Mouse (Mus musculus) ovary, postnatal 10 days (tissue): ENCODE data around the gene Tpcn1.

ENCODE experiments used
- DNase-seq: peaks from one replicate; pipeline ENCODE4 v3.0.0; 2022; ENCODE audit warnings: low spot score

The Tpcn1 gene

GRCm38 (mm10) chr5:120609246-120609775, 20.8 kb upstream of the Tpcn1 start:
- no peak for DNase-seq

- no peak for DNase-seq
Observed at GRCm38 (mm10) chr5:120607335-120607734, 18.9 kb upstream of the Tpcn1 start.

GRCm38 (mm10) chr5:120606590-120607200, 18.2 kb upstream of the Tpcn1 start:
- DNase-seq, result no peak

DNA sequence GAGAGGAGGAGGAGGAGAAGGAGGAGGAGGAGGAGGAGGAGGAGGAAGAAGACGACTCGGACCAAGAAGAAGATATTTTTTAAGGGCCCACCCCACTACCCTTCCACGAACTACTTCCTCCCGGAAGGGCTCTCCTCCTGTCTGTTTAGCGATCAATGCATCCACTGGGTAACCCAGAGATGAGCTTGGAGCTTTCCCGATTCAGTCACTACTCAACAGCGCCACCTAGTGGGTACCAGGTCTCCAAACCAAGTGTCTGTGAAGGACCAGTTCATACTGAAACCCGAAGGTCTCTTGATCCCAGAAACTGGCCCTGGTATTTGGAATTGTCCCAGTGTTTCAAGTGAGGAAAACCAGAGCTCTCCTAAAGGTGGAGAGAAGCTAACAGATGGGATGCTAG, 17.2 kb upstream of the Tpcn1 start:
- DNase-seq, result peak; percentile 76

DNA sequence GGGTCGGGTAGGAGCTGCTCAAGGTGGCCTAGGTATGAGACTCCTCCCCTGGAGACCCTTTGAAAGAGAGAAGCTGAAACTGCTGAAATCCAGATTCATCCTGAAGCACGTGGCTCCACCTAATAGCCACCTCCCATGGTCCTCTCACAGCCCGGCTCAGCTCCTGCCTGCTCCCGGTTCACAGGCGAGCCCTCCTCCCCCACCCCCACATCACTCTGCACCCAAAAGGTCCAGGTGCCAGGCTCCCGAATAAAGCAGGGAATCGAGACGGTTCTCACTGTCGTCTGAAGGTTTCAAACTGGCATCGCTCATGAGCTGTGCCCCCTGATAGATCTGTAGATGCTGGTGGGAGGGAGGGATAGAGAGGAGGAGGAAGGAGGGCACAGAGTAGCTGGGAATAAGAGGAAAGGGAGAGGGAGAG, 16.8 kb upstream of the Tpcn1 start:
- no peak for DNase-seq

GRCm38 (mm10) chr5:120604839-120605238, 16.4 kb upstream of the Tpcn1 start:
- DNase-seq, result peak; percentile 59

GRCm38 (mm10) chr5:120603515-120603914, 15.0 kb upstream of the Tpcn1 start:
- DNase-seq, result no peak

DNA sequence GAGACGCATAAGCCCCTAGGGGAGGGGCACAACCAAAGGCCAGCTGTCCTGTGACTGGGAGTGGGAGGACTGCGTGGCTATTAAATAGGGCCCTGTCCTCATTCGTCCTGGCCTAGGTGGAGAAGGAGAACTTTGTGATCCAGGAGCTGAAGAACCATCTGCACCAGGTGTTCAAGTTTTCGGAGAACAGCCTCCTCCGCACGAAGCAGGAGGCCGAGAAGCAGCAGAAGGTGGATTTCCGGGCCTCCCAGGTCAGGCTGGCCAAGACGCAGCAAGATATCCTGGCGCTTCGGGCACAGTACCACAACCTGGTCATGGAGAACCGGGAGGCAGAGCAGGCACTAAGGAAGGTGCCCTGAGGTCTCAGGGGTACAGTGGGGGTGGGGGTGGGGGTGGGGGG, 13.7 kb upstream of the Tpcn1 start:
- DNase-seq, result no peak

- DNase-seq, result no peak
Observed at GRCm38 (mm10) chr5:120600946-120601668, 12.6 kb upstream of the Tpcn1 start.

DNA sequence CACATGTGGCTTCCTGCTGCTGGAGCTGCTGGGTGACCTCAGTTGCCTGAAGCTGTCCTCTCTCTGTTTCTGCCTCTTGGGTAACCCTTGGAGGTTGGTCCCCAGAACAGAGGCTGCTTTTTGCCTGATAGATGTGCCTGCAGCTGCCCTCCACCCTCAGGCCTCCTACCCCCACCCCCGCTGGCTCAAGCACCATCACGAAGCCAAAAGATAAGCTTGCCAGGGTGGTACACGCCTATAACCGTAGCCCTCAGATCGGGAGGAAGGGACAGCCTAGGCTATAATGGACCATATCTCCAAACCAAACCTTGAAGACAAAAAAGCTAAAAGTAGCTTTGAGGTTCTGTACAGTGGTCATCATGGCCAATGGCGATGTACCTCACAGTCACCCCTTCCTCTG, 11.2 kb upstream of the Tpcn1 start:
- DNase-seq, result no peak

DNA sequence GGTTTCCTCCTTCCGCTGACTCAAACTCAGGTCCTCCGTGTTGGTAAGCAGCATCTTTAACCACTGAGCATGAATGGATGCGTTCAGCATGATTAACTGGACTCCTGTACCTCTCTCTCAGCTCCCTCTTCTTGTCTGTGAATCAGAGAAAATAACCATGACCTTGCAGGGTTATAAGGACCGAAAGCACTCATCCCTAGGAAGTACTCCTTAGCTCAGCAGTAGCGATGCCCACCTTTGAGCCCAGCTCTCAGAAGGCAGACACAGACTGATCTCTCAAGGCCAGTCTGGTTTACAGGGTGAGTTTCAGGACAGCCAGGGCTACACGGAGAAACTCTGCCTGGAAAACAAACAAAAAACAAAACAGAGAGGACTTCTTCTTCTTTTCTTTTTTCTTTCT, 6.0 kb upstream of the Tpcn1 start:
- DNase-seq, result no peak

- DNase-seq, result no peak
Observed at GRCm38 (mm10) chr5:120592141-120592540, 3.7 kb upstream of the Tpcn1 start.

GRCm38 (mm10) chr5:120590356-120591010, 2.0 kb upstream of the Tpcn1 start:
- no peak for DNase-seq

DNA sequence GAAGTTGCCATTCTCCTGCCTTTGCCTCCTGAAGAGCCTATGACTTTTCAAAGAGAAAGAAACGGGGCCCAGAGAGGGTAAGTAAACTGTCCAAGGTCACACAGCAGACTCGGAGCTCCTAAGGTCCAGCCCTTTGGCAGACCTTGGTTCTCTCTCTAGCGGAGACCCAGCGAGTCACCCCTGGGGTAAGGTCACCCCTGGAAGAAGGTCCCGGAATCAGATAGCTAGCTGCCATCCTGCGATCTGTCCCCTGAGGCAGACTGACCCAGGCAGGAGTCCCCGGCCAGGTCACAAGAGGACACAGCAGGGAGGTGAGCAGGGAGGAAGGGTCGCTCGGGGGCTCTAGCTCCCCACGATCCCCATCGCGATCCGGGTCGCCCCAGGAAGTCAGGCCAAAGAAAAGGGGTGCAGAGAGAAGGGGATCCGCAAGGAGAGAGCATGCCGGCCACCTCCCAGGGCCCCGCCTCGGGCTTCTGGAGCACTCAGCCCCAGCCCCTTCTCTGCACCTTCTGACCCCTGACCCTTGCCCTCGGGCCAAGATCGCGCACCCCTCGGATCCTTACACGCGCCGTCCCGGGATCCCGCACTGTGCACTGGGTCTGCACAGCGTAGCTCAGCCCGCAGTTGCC, 419 bp downstream of the Tpcn1 start:
- no peak for DNase-seq

DNA sequence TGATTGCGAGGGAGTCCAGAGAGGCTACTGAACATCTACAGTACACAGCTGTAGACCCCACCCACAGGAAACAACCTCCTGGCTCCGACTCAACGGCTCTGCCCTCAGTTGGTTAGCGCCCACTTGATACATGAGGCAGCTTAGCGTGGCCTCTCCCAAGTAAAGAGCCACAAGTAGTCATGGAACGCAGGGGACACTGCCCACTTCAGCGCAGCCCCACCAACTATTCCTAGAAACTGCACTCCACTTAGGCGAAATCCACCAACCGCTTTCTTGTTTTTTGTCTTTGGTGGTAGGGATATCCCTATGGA, 902 bp downstream of the Tpcn1 start:
- no peak for DNase-seq

- DNase-seq, result no peak
Observed at GRCm38 (mm10) chr5:120586741-120587615, 1.5 kb downstream of the Tpcn1 start.

DNA sequence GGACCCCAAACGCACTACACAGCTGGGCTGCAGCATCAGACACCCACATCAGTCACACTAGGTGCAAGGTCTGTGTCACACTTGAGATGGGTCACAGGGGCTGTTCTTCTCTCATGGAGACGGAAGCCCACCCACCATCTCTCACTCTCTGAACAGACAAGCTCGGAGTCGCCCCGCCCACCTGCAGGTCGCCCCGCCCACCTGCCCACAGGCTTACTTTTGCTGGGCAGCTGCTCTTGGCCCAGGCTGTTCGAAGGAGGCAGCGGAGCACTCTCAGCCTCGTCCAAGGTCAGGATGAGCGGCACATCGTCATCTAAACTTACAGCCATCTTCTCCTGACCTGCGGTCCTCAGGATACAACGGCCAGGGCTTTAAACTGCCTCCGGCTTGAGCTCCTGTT, 3.5 kb downstream of the Tpcn1 start:
- no peak for DNase-seq

DNA sequence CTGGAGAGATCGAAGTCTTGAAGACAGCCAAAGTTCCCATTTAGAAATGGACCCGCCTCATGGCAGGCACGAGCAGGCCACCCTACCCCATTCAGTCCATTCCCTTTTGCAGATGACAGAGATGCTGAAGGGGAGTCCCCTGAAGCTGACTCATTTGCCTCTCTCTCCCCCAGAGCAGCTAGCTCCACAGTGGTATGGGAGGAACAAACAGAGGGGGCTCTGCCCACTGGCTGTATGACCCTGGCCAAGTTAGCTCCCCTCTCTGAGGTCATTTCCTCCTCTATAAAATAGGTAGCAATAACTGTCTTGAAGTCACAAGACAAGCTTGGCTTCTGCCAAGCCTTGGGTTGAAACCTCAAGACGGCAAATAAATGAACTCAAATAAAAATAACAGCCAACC, 5.0 kb downstream of the Tpcn1 start:
- DNase-seq, result no peak

DNA sequence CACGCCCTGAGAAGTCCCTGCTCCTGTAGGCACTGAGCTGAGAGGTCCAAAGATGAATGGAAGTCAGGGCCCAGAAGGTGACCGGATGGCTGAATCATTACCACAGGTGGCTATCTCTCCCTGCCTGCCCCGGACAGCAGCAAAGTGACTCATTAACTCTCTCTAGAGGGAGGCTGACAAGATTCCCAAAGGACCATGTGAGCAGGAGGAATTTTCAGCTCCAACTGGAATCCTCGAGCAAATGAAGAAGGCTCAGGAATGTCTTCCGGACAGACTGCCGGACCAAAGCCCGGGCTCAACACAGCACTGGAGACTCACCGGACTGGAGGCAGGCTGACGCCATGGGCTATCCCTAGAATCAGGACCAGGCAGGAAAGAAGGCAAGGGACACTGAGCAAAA, 6.5 kb downstream of the Tpcn1 start:
- DNase-seq, result no peak

- DNase-seq, result no peak
Observed at GRCm38 (mm10) chr5:120579898-120580626, 8.4 kb downstream of the Tpcn1 start.

DNA sequence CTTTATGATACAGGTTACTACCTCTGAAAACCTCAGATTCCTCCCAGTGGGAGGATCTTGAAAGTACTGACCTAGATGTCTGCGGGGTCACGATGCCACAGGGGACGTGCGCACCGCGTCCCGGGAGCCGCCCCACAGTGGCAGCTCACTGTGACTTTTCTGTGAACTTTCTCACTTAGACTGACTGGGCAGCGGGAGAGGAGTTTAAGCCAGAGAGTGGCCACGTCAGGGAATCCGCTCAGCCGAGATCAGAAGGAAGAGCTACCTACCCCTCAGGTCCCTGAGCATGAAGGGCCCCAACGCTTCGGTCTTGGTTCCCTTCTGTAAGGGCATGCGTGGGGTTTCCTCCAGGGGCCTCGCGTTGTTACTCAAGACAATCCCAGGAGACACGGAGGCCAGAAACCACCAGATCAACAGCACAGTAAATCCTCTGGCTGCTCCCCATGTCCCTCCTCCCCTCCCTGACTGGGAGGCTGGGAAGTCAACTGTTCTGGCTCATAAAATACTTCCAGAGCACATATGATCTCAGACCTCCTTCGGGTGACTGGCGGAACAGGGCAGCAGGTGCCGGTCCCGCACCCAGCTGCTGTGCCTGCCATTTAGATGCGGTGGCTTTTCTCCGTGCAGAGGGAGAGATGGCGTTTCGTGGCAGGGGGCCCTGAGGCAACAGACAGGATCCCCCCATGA, 9.1 kb downstream of the Tpcn1 start:
- no peak for DNase-seq
